Mouse (Mus musculus) embryonic facial prominence, embryonic 11.5 days (tissue): ENCODE measurements around the gene Cbr4. TPM values are rescaled to one million over a fixed set of nuclear protein-coding genes. Genes with fewer than 3 reads are reported as not detected.

ENCODE experiments used
- ATAC-seq: fragments of 200-750 bp; cut with Nextera tagmentation; replicated peaks from 2 replicates; pipeline ENCODE4 v1.8.0; 2017; ENCODE audit warnings: low read depth; ENCODE audit not compliant: insufficient number of reproducible peaks, low FRiP score, low TSS enrichment
- DNase-seq: peaks from one replicate; pipeline ENCODE4 v3.0.0-alpha.2; 2015; ENCODE audit warnings: low spot score
- H3K27ac ChIP-seq: fragments of 300-500 bp; sonication (generic); replicated peaks from 2 replicates; pipeline ENCODE4 v1.5.1; 2014; ENCODE audit warnings: mild to moderate bottlenecking, low read depth, low read length, control low read depth
- H3K27me3 ChIP-seq: fragments of 300-500 bp; sonication (generic); 2 replicates; pipeline ENCODE4 v1.6.1; 2014; ENCODE audit warnings: mild to moderate bottlenecking, low read length, moderate library complexity, mixed read lengths; ENCODE audit not compliant: control insufficient read depth, insufficient read depth
- H3K36me3 ChIP-seq: fragments of 300-500 bp; sonication (generic); replicated peaks from 2 replicates; pipeline ENCODE4 v1.6.1; 2014; ENCODE audit warnings: low read depth, mild to moderate bottlenecking, low read length, moderate library complexity, mixed read lengths; ENCODE audit not compliant: control insufficient read depth, insufficient read depth
- H3K4me1 ChIP-seq: fragments of 300-500 bp; sonication (generic); 2 replicates; pipeline ENCODE4 v1.6.1; 2014; ENCODE audit warnings: low read length, mixed read lengths; ENCODE audit not compliant: control insufficient read depth, insufficient read depth
- H3K4me2 ChIP-seq: fragments of 300-500 bp; sonication (generic); 2 replicates; pipeline ENCODE4 v1.6.1; 2014; ENCODE audit warnings: low read depth, mild to moderate bottlenecking, control low read depth, low read length, moderate library complexity
- H3K4me3 ChIP-seq: fragments of 300-500 bp; sonication (generic); 2 replicates; pipeline ENCODE4 v1.5.1; 2014; ENCODE audit warnings: low read depth, low read length, control low read depth
- H3K9ac ChIP-seq: fragments of 300-500 bp; sonication (generic); replicated peaks from 2 replicates; pipeline ENCODE4 v1.6.1; 2014; ENCODE audit warnings: mild to moderate bottlenecking, control low read depth, low read length
- H3K9me3 ChIP-seq: fragments of 300-500 bp; sonication (generic); replicated peaks from 2 replicates; pipeline ENCODE4 v1.6.1; 2016; ENCODE audit warnings: mild to moderate bottlenecking, low read length, inconsistent platforms, mixed read lengths; ENCODE audit not compliant: control insufficient read depth
- WGBS: fragments of 180-500 bp; shearing (Covaris S2); extraction: QIAGEN DNeasy Blood & Tissue Kit; methylation state at CpG from one replicate; pipeline ENCODE4 v1.1.7; 2014; 5-methylcytosine and 5-hydroxymethylcytosine counted together
- polyA plus RNA-seq: library from polyadenylated mRNA; unstranded; fragments of >200 nt; fragmentation: Nextera tagmentation; extraction: Ambion mirVana; gene quantifications from 2 replicates; pipeline ENCODE4 v1.2.1, GENCODE M21; 2014

The Cbr4 gene
- polyA plus RNA-seq, 1 experiment from 2014 or later = 35.1 TPM

DNA sequence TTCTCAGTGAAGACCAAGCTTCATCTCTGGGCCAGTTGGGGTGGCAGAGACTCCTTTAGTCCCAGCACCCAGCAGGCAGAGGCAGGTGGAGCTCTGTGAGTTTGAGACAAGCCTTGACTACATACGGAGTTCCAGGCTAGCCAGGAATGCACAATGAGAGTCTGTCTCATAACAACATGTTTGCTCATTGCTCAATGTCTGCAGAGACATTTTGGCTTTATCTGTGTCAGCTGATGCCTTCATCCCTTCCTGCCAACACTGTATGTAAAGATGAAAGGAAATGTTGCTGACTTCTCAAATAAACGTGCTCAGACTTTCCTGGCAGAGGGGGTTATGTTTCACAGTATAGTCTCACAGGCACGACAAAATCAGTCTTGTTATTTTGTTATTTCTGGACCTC is 13.4 kb downstream of the Cbr4 start:
- H3K9me3 ChIP-seq = no peaks in the 10 kb centered on the region
- no peak for DNase-seq
- H3K36me3 ChIP-seq = no peaks in the 10 kb centered on the region
- no peak overlapping the region for H3K9ac ChIP-seq
- WGBS = 69% methylated on average over 3 of the region's 3 CpGs
- H3K4me2 ChIP-seq = no peak overlapping the region
- no peak overlapping the region for H3K4me3 ChIP-seq
- no peak for ATAC-seq
- H3K27me3 ChIP-seq = no peaks in the 10 kb centered on the region
- no peak overlapping the region for H3K27ac ChIP-seq
- no peaks in the 10 kb centered on the region for H3K4me1 ChIP-seq

DNA sequence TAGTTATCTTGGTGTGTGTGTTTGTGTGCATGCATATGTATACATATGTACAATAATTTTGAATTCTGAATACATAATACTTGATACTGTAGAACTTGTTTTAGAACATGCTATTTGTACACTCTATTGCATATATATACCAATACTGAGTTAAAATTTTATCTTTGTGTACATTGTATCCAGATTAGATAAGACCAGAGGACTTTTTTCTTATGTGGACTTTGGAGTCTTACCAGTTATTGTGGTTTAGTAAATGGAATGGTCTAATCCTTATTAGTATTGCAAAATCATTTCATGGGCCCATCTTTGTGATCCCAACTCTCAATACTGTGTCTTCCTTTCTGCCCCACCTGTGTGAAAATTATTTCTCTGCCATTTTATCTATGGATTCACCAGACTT is 14.7 kb downstream of the Cbr4 start:
- Histone ChIP-seq H3K9ac (no peak overlapping the region), H3K27ac (no peak overlapping the region), H3K9me3 (no peaks in the 10 kb centered on the region), H3K4me3 (no peak overlapping the region), H3K36me3 (no peaks in the 10 kb centered on the region), H3K4me1 (no peaks in the 10 kb centered on the region), H3K4me2 (no peak overlapping the region), H3K27me3 (no peaks in the 10 kb centered on the region)
- ATAC-seq = no peak
- DNase-seq = no peak

DNA sequence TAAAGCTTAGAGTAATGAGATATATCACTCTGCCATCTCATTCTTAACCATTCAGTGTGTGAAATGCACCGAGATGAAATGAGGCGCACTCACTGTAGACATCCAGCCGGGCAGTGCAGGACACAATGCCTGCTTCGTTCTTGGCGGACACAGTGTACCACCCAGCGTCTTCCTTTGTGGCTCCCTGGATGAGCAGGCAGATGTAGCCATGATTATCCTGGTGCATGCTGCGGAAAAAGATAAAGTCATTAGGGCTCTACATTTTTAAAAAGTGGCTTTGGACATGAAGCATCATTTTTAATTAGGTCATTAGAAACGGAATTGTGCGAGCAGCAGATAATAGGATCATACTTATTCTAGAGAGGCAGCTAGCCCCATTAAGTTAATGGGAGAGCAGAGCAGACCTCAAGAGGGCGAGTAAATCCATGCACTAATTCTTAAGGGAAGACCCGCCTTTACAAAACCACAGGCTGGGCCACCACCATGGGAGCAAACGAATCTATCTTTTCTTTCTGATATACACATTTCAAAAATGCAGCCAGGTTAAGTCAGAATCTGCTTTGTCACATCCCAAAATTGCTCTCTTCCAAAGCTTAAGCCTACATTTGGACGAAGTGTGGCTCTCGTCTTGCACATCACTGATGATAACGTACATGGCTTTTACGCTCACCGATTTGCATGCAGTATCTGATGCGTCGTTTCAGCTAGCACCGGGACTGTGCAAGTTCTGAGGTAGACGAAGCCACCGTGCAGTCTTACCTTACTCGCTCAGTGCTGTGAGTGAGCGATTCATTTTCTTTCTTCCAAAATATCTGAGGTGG is 27.8 kb downstream of the Cbr4 start:
- Histone ChIP-seq H3K4me1 (no peaks in the 10 kb centered on the region), H3K4me3 (no peak overlapping the region), H3K27me3 (no peaks in the 10 kb centered on the region), H3K27ac (no peak overlapping the region), H3K36me3 (no peaks in the 10 kb centered on the region; the same call in none of the 2 replicates), H3K9ac (no peak overlapping the region), H3K9me3 (no peaks in the 10 kb centered on the region), H3K4me2 (no peak overlapping the region)
- 89% methylated on average over 24 of the region's 24 CpGs for WGBS
- peak; percentile 16; the same call in 1 of the 2 replicates for ATAC-seq
- DNase-seq = no peak

DNA sequence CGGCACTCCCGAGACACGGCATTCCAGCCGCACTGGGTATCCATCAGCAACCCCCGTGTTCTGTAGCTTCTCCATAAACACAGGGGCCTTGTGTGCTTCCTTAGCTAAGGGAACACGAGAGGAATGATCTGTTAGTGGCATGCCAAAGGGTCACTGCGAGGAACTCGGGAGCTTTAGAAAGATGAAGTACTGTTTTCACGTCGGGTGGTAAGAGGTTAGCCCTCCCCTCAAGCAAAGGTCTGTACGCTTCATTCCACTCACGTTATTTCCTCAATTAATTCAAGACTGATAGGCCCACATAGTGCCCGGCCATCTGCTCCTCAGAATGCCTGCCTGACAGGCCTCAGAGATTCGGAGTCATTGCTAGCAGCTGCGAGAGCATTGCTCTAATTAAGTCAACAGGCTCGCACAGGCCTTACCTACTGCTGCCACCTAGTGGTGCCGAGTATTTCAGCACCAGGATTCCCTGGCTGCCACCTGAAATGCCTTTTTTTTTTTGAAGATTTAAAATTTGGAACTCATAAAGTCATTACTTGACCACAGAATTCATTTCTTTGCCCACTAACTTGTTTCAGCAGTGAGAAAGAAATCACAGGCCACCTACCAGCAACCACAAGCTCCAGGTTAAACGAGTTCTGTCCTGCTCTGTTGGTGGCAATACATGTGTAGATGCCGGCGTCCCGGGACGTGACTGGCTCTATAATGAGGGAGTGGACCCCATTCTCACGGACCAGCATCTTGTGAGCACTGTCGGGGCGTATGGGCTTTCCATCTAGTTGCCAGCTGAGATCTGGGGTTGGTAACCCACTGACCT is 28.6 kb downstream of the Cbr4 start:
- H3K9me3 ChIP-seq = no peaks in the 10 kb centered on the region
- no peak overlapping the region for H3K27ac ChIP-seq
- no peak overlapping the region for H3K4me3 ChIP-seq
- H3K4me1 ChIP-seq = no peaks in the 10 kb centered on the region
- WGBS = 45% methylated on average over 25 of the region's 25 CpGs
- ATAC-seq = peak; percentile 75
- no peak overlapping the region for H3K4me2 ChIP-seq
- H3K27me3 ChIP-seq = no peaks in the 10 kb centered on the region
- no peaks in the 10 kb centered on the region; the same call in none of the 2 replicates for H3K36me3 ChIP-seq
- peak; percentile 90 for DNase-seq
- H3K9ac ChIP-seq = no peak overlapping the region

DNA sequence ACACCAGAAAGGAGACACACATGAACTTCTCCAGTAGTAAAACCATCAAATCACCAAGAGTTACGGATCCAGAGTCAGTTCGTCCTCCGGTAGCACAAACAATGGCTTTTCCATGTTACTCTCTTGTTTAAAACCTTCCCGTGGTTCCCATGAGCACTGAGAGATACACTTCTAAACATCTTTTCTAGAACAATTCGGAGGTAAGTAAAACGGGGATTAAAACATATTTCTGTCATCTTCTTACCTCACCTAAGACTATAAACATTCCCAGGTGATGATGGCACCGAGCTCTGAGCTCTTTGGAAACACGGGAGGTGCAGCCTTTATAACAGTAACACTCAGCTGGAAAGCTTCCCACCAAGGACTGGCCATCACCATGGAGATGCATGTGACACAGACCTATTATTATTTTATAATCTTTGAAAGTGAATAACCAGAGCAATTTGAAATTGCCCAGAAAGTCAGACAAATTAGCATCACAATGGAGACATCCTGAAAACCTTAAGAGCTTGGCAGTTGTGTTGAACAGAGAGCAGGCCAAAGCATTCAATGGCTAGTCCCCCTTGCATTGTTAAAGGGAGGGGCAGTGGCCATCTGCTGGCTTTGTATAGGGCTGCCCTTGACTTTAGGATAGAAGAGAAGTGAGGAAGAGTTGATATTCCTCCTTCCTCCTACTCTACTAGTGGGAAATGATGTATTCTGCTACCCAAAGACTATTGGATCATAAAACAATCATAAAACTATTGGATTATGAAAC is 29.4 kb downstream of the Cbr4 start:
- no peaks in the 10 kb centered on the region for H3K9me3 ChIP-seq
- H3K27me3 ChIP-seq = no peaks in the 10 kb centered on the region
- ATAC-seq (no peak; the same call in 1 of the 2 replicates), DNase-seq (no peak)
- H3K4me1 ChIP-seq = no peaks in the 10 kb centered on the region
- no peak overlapping the region for H3K4me2 ChIP-seq
- H3K27ac ChIP-seq = no peak overlapping the region
- 88% methylated on average over 8 of the region's 8 CpGs for WGBS
- no peaks in the 10 kb centered on the region; the same call in none of the 2 replicates for H3K36me3 ChIP-seq
- no peak overlapping the region for H3K4me3 ChIP-seq
- H3K9ac ChIP-seq = no peak overlapping the region

DNA sequence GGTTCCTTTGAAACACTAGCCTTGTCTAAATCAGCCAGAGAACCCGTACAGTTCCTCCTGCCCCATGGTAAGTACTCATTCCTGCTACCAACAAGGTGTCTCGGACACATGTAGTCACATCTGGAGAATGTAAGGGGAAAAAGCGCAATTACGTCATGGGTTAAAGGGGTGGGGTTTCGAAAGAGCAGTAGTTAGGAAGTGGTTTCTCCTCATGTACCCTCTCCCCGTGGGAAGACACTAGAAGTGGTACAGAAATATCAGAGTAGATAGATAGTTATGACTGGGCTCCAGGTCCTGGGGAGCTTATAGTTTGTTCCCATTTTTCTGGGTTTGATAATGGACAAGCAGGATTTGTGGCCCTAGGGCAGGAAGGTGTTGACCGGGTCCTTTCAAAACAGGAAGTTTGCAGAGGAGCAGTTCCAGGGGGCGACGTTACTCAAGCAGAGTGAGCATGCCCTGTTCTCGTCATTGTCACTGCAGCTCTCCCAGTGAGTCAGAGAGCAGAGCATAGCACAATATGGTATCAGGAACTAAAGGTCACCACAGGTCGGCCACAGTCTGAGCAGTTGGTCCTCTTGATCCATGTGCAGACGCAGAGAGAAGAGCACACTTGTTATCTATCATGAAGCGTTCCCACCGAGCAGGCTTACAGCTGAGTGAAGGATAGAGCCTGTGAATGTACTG is 30.1 kb downstream of the Cbr4 start:
- no peaks in the 10 kb centered on the region for H3K9me3 ChIP-seq
- no peak for DNase-seq
- no peaks in the 10 kb centered on the region for H3K4me1 ChIP-seq
- no peak overlapping the region for H3K27ac ChIP-seq
- H3K36me3 ChIP-seq = no peaks in the 10 kb centered on the region; the same call in none of the 2 replicates
- H3K4me2 ChIP-seq = no peak overlapping the region
- no peak overlapping the region for H3K9ac ChIP-seq
- no peak overlapping the region for H3K4me3 ChIP-seq
- no peaks in the 10 kb centered on the region for H3K27me3 ChIP-seq
- WGBS = 69% methylated on average over 14 of the region's 14 CpGs
- no peak for ATAC-seq

DNA sequence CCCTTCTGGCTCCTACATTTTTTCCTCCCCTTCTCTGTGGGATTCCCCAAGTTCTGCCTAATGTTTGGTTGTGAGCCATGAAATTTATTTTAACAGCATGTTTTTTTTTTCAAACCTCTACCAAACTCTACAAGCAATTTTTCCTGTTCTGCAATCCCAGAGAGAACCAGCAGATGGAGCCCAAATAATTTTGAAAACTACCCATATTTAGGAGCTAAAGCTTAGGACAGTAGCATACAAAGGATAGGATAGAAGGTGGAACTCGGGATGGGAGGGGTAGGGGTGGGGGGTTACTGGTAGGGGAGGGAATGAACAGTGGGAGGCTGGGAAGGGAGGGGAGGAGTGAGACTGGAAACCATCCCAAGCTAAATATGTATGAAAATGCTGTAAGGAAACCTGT is 34.6 kb downstream of the Cbr4 start:
- no peak overlapping the region for H3K27ac ChIP-seq
- H3K4me1 ChIP-seq = no peaks in the 10 kb centered on the region
- ATAC-seq (no peak), DNase-seq (peak; percentile 65)
- no peak overlapping the region for H3K4me3 ChIP-seq
- 22% methylated on average over 1 of the region's 1 CpGs for WGBS
- H3K9me3 ChIP-seq = no peaks in the 10 kb centered on the region
- H3K9ac ChIP-seq = no peak overlapping the region
- no peaks in the 10 kb centered on the region for H3K27me3 ChIP-seq
- no peak overlapping the region for H3K4me2 ChIP-seq
- H3K36me3 ChIP-seq = no peaks in the 10 kb centered on the region; the same call in 1 of the 2 replicates
